Mouse (Mus musculus): ENCODE measurements around the gene Trim14. TPM values are rescaled to one million over a fixed set of nuclear protein-coding genes. Genes with fewer than 3 reads are reported as not detected.
A peak's percentile ranks its signal among the peaks of the same experiment; 100 is the strongest.
"Not testable (repeated sequence)": the region's sequence is repeated elsewhere in the genome, so short reads cannot be mapped to it uniquely, and the experiment has no call there.

The Trim14 gene
- polyA plus RNA-seq (2015; fragmentation: Nextera tagmentation; extraction: Ambion mirVana): 1.7 and 3.7 TPM in 2 replicates

- no peak within 1 kb of the TSS; the same call in 1 of the 2 replicates for H3K27ac ChIP-seq
- no peaks in the 10 kb centered on the region for H3K9me3 ChIP-seq (replicated peaks)
- WGBS: under 1% methylated on average over 46 of the region's 46 CpGs
- H3K27me3 ChIP-seq: peaks cover 91% of the 10 kb centered on the region
- H3K36me3 ChIP-seq: no peaks in the 10 kb centered on the region
- H3K4me1 ChIP-seq (replicated peaks): peaks cover 24% of the 10 kb centered on the region
- H3K4me2 ChIP-seq: peak within 1 kb of the TSS; percentile 80
- peak within 1 kb of the TSS; percentile 53 for H3K9ac ChIP-seq
- peak within 1 kb of the TSS; percentile 59 for H3K4me3 ChIP-seq
- peak; percentile 33; the same call in 1 of the 2 replicates for ATAC-seq (replicated peaks; ENCODE audit: insufficient number of reproducible peaks, insufficient read depth, low FRiP score, low read depth)
Measured at GRCm38 (mm10) chr4:46535840-46536361, at the start of gene Trim14. Gene Trim14 (minus strand): TSS chr4:46536141.

- H3K27ac ChIP-seq: no peak overlapping the region
Measured at GRCm38 (mm10) chr4:46585041-46585810, 49.3 kb upstream of the Trim14 start.

GRCm38 (mm10) chr4:46584536-46584935 is 48.6 kb upstream of the Trim14 start:
- not testable (repeated sequence) for H3K27me3 ChIP-seq; H3K36me3 ChIP-seq; H3K9ac ChIP-seq; H3K27ac ChIP-seq; H3K4me3 ChIP-seq; H3K4me2 ChIP-seq; H3K9me3 ChIP-seq (replicated peaks); ATAC-seq (replicated peaks; ENCODE audit: insufficient number of reproducible peaks, insufficient read depth, low FRiP score, low read depth)
- peaks cover 23% of the 10 kb centered on the region for H3K4me1 ChIP-seq (replicated peaks)
- 69% methylated on average over 3 of the region's 3 CpGs for WGBS

More at GRCm38 (mm10) chr4:46585041-46585810, 49.3 kb upstream of the Trim14 start:
- no peak for ATAC-seq (replicated peaks; ENCODE audit: insufficient number of reproducible peaks, insufficient read depth, low FRiP score, low read depth)
- Histone ChIP-seq H3K36me3 (no peaks in the 10 kb centered on the region), H3K27me3 (no peaks in the 10 kb centered on the region), H3K4me1 (replicated peaks) (peaks cover 23% of the 10 kb centered on the region), H3K9me3 (replicated peaks) (no peaks in the 10 kb centered on the region), H3K4me3 (no peak overlapping the region), H3K9ac (no peak overlapping the region), H3K4me2 (no peak overlapping the region)
- 69% methylated on average over 13 of the region's 13 CpGs for WGBS

- not testable (repeated sequence) for H3K36me3 ChIP-seq; H3K27ac ChIP-seq; H3K9me3 ChIP-seq (replicated peaks); H3K4me3 ChIP-seq; H3K9ac ChIP-seq; H3K4me2 ChIP-seq; ATAC-seq (replicated peaks; ENCODE audit: insufficient number of reproducible peaks, insufficient read depth, low FRiP score, low read depth); H3K27me3 ChIP-seq
- 79% methylated on average over 2 of the region's 6 CpGs for WGBS
- H3K4me1 ChIP-seq (replicated peaks): peaks cover 23% of the 10 kb centered on the region
Measured at GRCm38 (mm10) chr4:46584084-46584483, 48.1 kb upstream of the Trim14 start.

- H3K4me2 ChIP-seq; H3K27ac ChIP-seq; H3K36me3 ChIP-seq; H3K4me3 ChIP-seq; H3K27me3 ChIP-seq; H3K9ac ChIP-seq; ATAC-seq (replicated peaks; ENCODE audit: insufficient number of reproducible peaks, insufficient read depth, low FRiP score, low read depth); H3K9me3 ChIP-seq (replicated peaks): not testable (repeated sequence)
- H3K4me1 ChIP-seq (replicated peaks): peaks cover 12% of the 10 kb centered on the region
- 81% methylated on average over 9 of the region's 9 CpGs for WGBS
Measured at GRCm38 (mm10) chr4:46582024-46582423, 46.1 kb upstream of the Trim14 start.

- not testable (repeated sequence) for ATAC-seq (replicated peaks; ENCODE audit: insufficient number of reproducible peaks, insufficient read depth, low FRiP score, low read depth); H3K4me3 ChIP-seq; H3K27ac ChIP-seq; H3K9me3 ChIP-seq (replicated peaks); H3K27me3 ChIP-seq; H3K9ac ChIP-seq; H3K36me3 ChIP-seq; H3K4me2 ChIP-seq; H3K4me1 ChIP-seq (replicated peaks)
- 90% methylated on average over 22 of the region's 22 CpGs for WGBS
Measured at GRCm38 (mm10) chr4:46581577-46581976, 45.6 kb upstream of the Trim14 start.

- H3K4me2 ChIP-seq; H3K36me3 ChIP-seq; H3K9me3 ChIP-seq (replicated peaks); ATAC-seq (replicated peaks; ENCODE audit: insufficient number of reproducible peaks, insufficient read depth, low FRiP score, low read depth); H3K9ac ChIP-seq; H3K27ac ChIP-seq; H3K4me1 ChIP-seq (replicated peaks); H3K4me3 ChIP-seq; H3K27me3 ChIP-seq: not testable (repeated sequence)
- 86% methylated on average over 15 of the region's 15 CpGs for WGBS
Measured at GRCm38 (mm10) chr4:46580799-46581243, 44.9 kb upstream of the Trim14 start.

- H3K27ac ChIP-seq; H3K4me1 ChIP-seq (replicated peaks); H3K36me3 ChIP-seq; H3K4me3 ChIP-seq; H3K4me2 ChIP-seq; H3K27me3 ChIP-seq; H3K9me3 ChIP-seq (replicated peaks); ATAC-seq (replicated peaks; ENCODE audit: insufficient number of reproducible peaks, insufficient read depth, low FRiP score, low read depth); H3K9ac ChIP-seq: not testable (repeated sequence)
- 89% methylated on average over 8 of the region's 8 CpGs for WGBS
Measured at GRCm38 (mm10) chr4:46578796-46579346, 42.9 kb upstream of the Trim14 start.

- H3K4me2 ChIP-seq: no peak overlapping the region
- WGBS: 66% methylated on average over 1 of the region's 1 CpGs
- H3K4me3 ChIP-seq: no peak overlapping the region
- no peak for ATAC-seq (replicated peaks; ENCODE audit: insufficient number of reproducible peaks, insufficient read depth, low FRiP score, low read depth)
- H3K4me1 ChIP-seq (replicated peaks): peaks cover 6% of the 10 kb centered on the region; the same call in 1 of the 2 replicates
- H3K27ac ChIP-seq: no peak overlapping the region
- no peak overlapping the region for H3K9ac ChIP-seq
- no peaks in the 10 kb centered on the region for H3K27me3 ChIP-seq
- H3K36me3 ChIP-seq: no peaks in the 10 kb centered on the region
- no peaks in the 10 kb centered on the region for H3K9me3 ChIP-seq (replicated peaks)
Measured at GRCm38 (mm10) chr4:46578228-46578627, 42.3 kb upstream of the Trim14 start.

GRCm38 (mm10) chr4:46575509-46576284 is 39.8 kb upstream of the Trim14 start:
- H3K9me3 ChIP-seq (replicated peaks); H3K27ac ChIP-seq; ATAC-seq (replicated peaks; ENCODE audit: insufficient number of reproducible peaks, insufficient read depth, low FRiP score, low read depth); H3K4me1 ChIP-seq (replicated peaks); H3K9ac ChIP-seq; H3K4me2 ChIP-seq; H3K36me3 ChIP-seq; H3K4me3 ChIP-seq; H3K27me3 ChIP-seq: not testable (repeated sequence)
- WGBS: 87% methylated on average over 6 of the region's 10 CpGs

- no peak overlapping the region for H3K9ac ChIP-seq
- 61% methylated on average over 12 of the region's 12 CpGs for WGBS
Measured at GRCm38 (mm10) chr4:46574841-46575240, 38.9 kb upstream of the Trim14 start.

More at GRCm38 (mm10) chr4:46574841-46575240, 38.9 kb upstream of the Trim14 start:
- no peaks in the 10 kb centered on the region for H3K36me3 ChIP-seq
- no peaks in the 10 kb centered on the region for H3K9me3 ChIP-seq (replicated peaks)
- no peak overlapping the region for H3K4me3 ChIP-seq
- ATAC-seq (replicated peaks; ENCODE audit: insufficient number of reproducible peaks, insufficient read depth, low FRiP score, low read depth): no peak
- H3K27me3 ChIP-seq: no peaks in the 10 kb centered on the region
- H3K4me1 ChIP-seq (replicated peaks): peaks cover 6% of the 10 kb centered on the region; the same call in 1 of the 2 replicates
- no peak overlapping the region for H3K4me2 ChIP-seq
- H3K27ac ChIP-seq: no peak overlapping the region; the same call in 1 of the 2 replicates
